Mouse (Mus musculus) small intestine, adult 2 months (tissue): Measurements from ENCODE around the gene Cyp2u1. TPM values are rescaled to one million over a fixed set of nuclear protein-coding genes. Genes with fewer than 3 reads are reported as not detected.

Experiments
- H3K27ac ChIP-seq: fragments of 200-500 bp; 2 replicates; pipeline ENCODE4 v1.5.1; 2012; ENCODE audit warnings: low read depth, low read length, control low read depth, inconsistent platforms; ENCODE audit not compliant: insufficient read depth
- H3K27me3 ChIP-seq: fragments of 200-500 bp; 2 replicates; pipeline ENCODE4 v1.6.1; 2012; ENCODE audit warnings: mild to moderate bottlenecking, moderate library complexity, low read length, inconsistent platforms; ENCODE audit not compliant: control insufficient read depth, insufficient read depth
- H3K36me3 ChIP-seq: fragments of 200-500 bp; 2 replicates; pipeline ENCODE4 v1.6.1; 2012; ENCODE audit warnings: mild to moderate bottlenecking, low read length, control low read depth, inconsistent platforms; ENCODE audit not compliant: control insufficient read depth, insufficient read depth
- H3K4me1 ChIP-seq: fragments of 200-500 bp; 2 replicates; pipeline ENCODE4 v1.6.1; 2012; ENCODE audit warnings: low read length, inconsistent platforms, mixed read lengths; ENCODE audit not compliant: control insufficient read depth, insufficient read depth, insufficient read length
- H3K4me3 ChIP-seq: fragments of 200-500 bp; 2 replicates; pipeline ENCODE4 v1.5.1; 2012; ENCODE audit warnings: low read depth, mild to moderate bottlenecking, control low read depth, inconsistent platforms, low read length, moderate library complexity
- CTCF ChIP-seq: fragments of 200-500 bp; IDR thresholded peaks from 2 replicates; pipeline ENCODE4 v1.5.1; 2012; ENCODE audit warnings: low read depth, mild to moderate bottlenecking, control low read depth, inconsistent platforms, low read length, moderate library complexity, mixed read lengths; ENCODE audit not compliant: insufficient replicate concordance, insufficient read length; ENCODE audit errors: extremely low read depth
- POLR2A ChIP-seq: fragments of 200-500 bp; IDR thresholded peaks from 2 replicates; pipeline ENCODE4 v1.6.1; 2012; ENCODE audit warnings: low read depth, mild to moderate bottlenecking, control low read depth, inconsistent platforms, low read length, moderate library complexity
- WGBS: fragments of 180-500 bp; shearing (Covaris S2); methylation state at CpG from one replicate; pipeline ENCODE4 v1.1.7; 2018; 5-methylcytosine and 5-hydroxymethylcytosine counted together
- polyA plus RNA-seq: library from polyadenylated mRNA; depleted of rRNA; stranded (reverse); fragments of >200 nt; gene quantifications from 2 replicates; pipeline ENCODE4 v1.2.3, GENCODE M21; 2012; rRNA removed

Cyp2u1 gene
- polyA plus RNA-seq: 1.3 and 21.0 TPM in 2 replicates

DNA sequence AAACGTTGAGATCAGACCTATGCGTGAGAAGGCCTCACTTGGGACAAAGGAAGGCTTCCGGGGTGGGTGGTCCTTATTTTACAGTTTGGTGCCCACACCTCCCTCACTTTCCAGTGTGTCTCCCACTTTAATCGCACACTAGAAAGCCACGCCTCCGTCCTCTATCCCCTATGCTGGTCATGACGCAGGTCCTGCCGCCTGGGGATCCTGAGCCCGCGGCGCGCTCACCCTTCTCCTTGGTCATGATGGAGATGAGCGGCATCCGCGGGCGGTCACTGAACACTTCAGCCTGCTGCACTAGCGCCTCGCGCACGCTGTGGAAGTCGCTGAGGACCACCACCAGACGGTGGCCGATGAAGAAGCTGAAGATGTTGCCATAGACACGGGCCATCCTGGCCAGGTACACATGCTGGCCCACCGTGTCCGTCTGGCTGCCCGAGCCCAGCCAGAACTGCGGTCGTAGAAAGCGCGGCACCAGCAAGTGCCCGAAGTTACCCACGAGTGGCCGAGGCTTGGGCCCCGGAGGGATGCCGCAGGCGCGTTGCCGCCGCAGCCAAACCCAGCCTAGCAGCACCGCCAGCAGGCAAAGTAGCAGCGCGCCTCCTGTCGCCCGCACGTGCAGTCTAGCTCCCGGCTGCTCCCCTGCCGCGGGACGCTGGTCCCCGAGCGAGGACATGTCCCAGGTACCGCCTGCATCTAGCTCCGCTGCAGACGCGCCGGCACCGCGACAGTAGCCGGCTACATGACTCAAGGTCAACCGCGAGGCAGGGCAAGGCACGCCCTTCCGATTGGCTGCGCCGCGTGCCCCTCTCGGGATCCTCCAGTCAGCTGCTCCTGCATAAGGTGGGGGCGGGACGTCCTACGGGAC lies at the start of gene Cyp2u1:
Gene Cyp2u1, minus strand, starts transcription at position 776 of the 868 bp plus-strand sequence.
- Histone ChIP-seq H3K27ac (peak within 1 kb of the TSS; percentile 81), H3K4me3 (peak within 1 kb of the TSS; percentile 93)
- 2% methylated on average over 71 of the region's 71 CpGs for WGBS

DNA sequence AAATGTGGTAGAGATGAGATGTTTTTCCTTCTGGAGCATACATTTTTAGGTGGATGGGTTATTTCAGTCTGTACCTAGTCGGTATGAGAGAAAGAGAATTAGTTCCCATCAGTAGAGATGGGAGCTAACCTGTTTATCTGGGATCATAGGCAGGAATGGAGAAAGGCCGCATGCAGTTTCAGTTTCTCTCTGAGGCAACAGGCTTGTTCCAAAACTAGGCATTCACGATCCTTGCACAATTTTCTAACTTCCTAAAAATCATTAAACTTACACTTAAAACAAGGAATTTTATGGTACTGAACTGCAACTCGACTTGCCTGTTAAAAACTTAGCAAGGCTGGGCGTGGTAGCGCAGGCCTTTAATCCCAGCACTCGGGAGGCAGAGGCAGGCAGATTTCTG lies 47.5 kb upstream of the Cyp2u1 start:
- 62% methylated on average over 7 of the region's 7 CpGs for WGBS

More for the DNA sequence above, at the start of gene Cyp2u1:
- no peaks in the 10 kb centered on the region; the same call in 1 of the 2 replicates for H3K4me1 ChIP-seq
- H3K36me3 ChIP-seq: peaks cover 1% of the 10 kb centered on the region
- no peaks in the 10 kb centered on the region for H3K27me3 ChIP-seq
- TF ChIP-seq CTCF (no peak), POLR2A (peak; percentile 92; the same call in 1 of the 2 replicates)

GRCm38 (mm10) chr3:131349013-131349412 lies 46.0 kb upstream of the Cyp2u1 start:
- no peak for TF ChIP-seq POLR2A
- Histone ChIP-seq H3K36me3 (no peaks in the 10 kb centered on the region), H3K4me3 (no peak overlapping the region), H3K27me3 (no peaks in the 10 kb centered on the region), H3K27ac (peak overlapping the region; percentile 77), H3K4me1 (peaks cover 9% of the 10 kb centered on the region; the same call in 1 of the 2 replicates)
- WGBS: 31% methylated on average over 6 of the region's 6 CpGs

More for the DNA sequence above, 47.5 kb upstream of the Cyp2u1 start:
- TF ChIP-seq CTCF (no peak), POLR2A (no peak)
- H3K4me1 ChIP-seq: peaks cover 9% of the 10 kb centered on the region; the same call in 1 of the 2 replicates
- H3K27me3 ChIP-seq: no peaks in the 10 kb centered on the region
- no peak overlapping the region for H3K27ac ChIP-seq
- H3K4me3 ChIP-seq: no peak overlapping the region
- no peaks in the 10 kb centered on the region for H3K36me3 ChIP-seq

GRCm38 (mm10) chr3:131348579-131348950 lies 45.5 kb upstream of the Cyp2u1 start:
- no peak for TF ChIP-seq CTCF
- no peak for TF ChIP-seq POLR2A
- H3K4me1 ChIP-seq: peaks cover 11% of the 10 kb centered on the region; the same call in 1 of the 2 replicates
- no peak overlapping the region for H3K4me3 ChIP-seq
- 24% methylated on average over 3 of the region's 3 CpGs for WGBS
- H3K36me3 ChIP-seq: no peaks in the 10 kb centered on the region
- no peaks in the 10 kb centered on the region for H3K27me3 ChIP-seq
- peak overlapping the region; percentile 71 for H3K27ac ChIP-seq

DNA sequence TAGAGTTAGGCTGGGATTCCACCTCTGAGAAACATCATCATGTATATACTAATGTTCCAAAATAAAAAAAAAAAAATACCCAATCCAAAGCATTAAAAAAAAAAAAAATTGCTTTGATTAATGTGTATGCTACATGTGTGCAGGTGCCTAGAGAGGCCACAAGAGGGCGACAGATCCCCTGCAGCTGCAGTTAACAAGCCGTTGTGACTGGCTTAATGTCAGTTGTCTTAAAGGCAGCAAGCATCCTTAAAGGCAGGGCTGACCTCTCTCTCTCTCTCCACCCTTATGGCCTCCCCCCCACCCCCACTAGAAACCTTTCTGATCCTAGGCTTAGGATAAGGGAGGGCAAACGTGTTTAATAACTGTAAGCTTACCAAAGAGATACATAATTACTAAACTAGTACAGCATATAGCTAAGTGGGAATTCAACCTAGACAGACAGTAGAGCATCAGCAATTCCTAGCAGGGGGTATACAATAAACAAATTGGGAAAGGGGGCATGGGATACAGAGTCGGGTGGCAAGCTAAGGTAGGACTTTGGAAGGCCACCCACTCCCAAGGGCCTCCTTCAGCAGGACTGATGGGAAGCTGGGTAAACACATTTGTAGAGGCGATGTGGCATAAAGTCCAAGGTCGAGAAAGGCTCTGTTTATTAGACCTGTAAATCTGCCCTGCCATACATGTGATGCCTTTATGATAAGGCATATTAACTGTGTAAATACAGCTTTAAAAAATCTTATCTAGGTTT lies 45.0 kb upstream of the Cyp2u1 start:
- no peak overlapping the region for H3K4me3 ChIP-seq
- no peaks in the 10 kb centered on the region for H3K27me3 ChIP-seq
- TF ChIP-seq POLR2A: no peak
- TF ChIP-seq CTCF: peak; percentile 79; the same call in 1 of the 2 replicates
- no peaks in the 10 kb centered on the region for H3K36me3 ChIP-seq
- 18% methylated on average over 6 of the region's 6 CpGs for WGBS
- peaks cover 14% of the 10 kb centered on the region; the same call in 1 of the 2 replicates for H3K4me1 ChIP-seq
- H3K27ac ChIP-seq: peak overlapping the region; percentile 64

GRCm38 (mm10) chr3:131345903-131346302 lies 42.9 kb upstream of the Cyp2u1 start:
- H3K4me3 ChIP-seq: no peak overlapping the region
- H3K36me3 ChIP-seq: peaks cover 6% of the 10 kb centered on the region; the same call in 1 of the 2 replicates
- TF ChIP-seq POLR2A (no peak), CTCF (no peak)
- H3K27me3 ChIP-seq: no peaks in the 10 kb centered on the region
- H3K4me1 ChIP-seq: peaks cover 18% of the 10 kb centered on the region; the same call in 1 of the 2 replicates
- 92% methylated on average over 6 of the region's 6 CpGs for WGBS
- no peak overlapping the region for H3K27ac ChIP-seq
